Mouse (Mus musculus) layer of hippocampus, adult 8-10 months (tissue): Measurements from ENCODE around the gene Pclaf. TPM values are rescaled to one million over a fixed set of nuclear protein-coding genes. Genes with fewer than 3 reads are reported as not detected.
A peak's percentile ranks its signal among the peaks of the same experiment; 100 is the strongest.

Source experiments
- DNase-seq, 2 experiments: peaks; one replicate each; pipeline ENCODE4 v3.0.0; 2022; ENCODE audit warnings: low spot score in 2 of 2
- total RNA-seq, 4 experiments: library from RNA; stranded (reverse); gene quantifications; 2 replicates each; pipeline ENCODE4 v1.2.4; 2022

The Pclaf gene
- total RNA-seq, result under 1 TPM in 2 of 4 experiments, not detected in 2; 0.19 to 0.40 TPM

GRCm38 (mm10) chr9:65890143-65890628 is at the start of gene Pclaf:
Gene Pclaf (plus strand): TSS chr9:65890237.
- DNase-seq, result peak; percentile 29 to 34

- no peak for DNase-seq
These were observed 45.4 kb upstream of the Pclaf start for GRCm38 (mm10) chr9:65844421-65845165.

GRCm38 (mm10) chr9:65848154-65848553 is 41.9 kb upstream of the Pclaf start:
- DNase-seq, result no peak

GRCm38 (mm10) chr9:65850203-65850602 is 39.8 kb upstream of the Pclaf start:
- no peak for DNase-seq

GRCm38 (mm10) chr9:65859656-65860055 is 30.4 kb upstream of the Pclaf start:
- no peak for DNase-seq

GRCm38 (mm10) chr9:65884564-65885315 is 5.3 kb upstream of the Pclaf start:
- peak; percentile 79 to 85 for DNase-seq

- DNase-seq, result no peak
These were observed 1.1 kb downstream of the Pclaf start for GRCm38 (mm10) chr9:65891126-65891525.

- DNase-seq, result no peak
These were observed 6.9 kb downstream of the Pclaf start for GRCm38 (mm10) chr9:65896977-65897376.

GRCm38 (mm10) chr9:65902879-65903278 is 12.8 kb downstream of the Pclaf start:
- no peak for DNase-seq

- DNase-seq, result no peak
These were observed 13.4 kb downstream of the Pclaf start for GRCm38 (mm10) chr9:65903419-65903818.

GRCm38 (mm10) chr9:65908394-65909300 is 18.6 kb downstream of the Pclaf start, which contains the start of the genes Trip4 and Csnk1g1:
Gene Trip4 (minus strand): TSS chr9:65908794.
Gene Csnk1g1 (plus strand): TSS chr9:65908924.
- DNase-seq, result peak; percentile 95 to 97

- peak; percentile 40 to 41 for DNase-seq
These were observed 19.3 kb downstream of the Pclaf start for GRCm38 (mm10) chr9:65909301-65909801.

GRCm38 (mm10) chr9:65909837-65910236 is 19.8 kb downstream of the Pclaf start:
- no peak for DNase-seq

- no peak for DNase-seq
These were observed 23.9 kb downstream of the Pclaf start for GRCm38 (mm10) chr9:65913976-65914375.

GRCm38 (mm10) chr9:65917015-65917414 is 27.0 kb downstream of the Pclaf start:
- DNase-seq, result no peak

- no peak for DNase-seq
These were observed 38.4 kb downstream of the Pclaf start for GRCm38 (mm10) chr9:65928456-65928855.

- DNase-seq, result no peak
These were observed 39.8 kb downstream of the Pclaf start for GRCm38 (mm10) chr9:65929826-65930225.

GRCm38 (mm10) chr9:65937566-65937965 is 47.5 kb downstream of the Pclaf start:
- no peak for DNase-seq

- no peak for DNase-seq
These were observed 61.1 kb downstream of the Pclaf start for GRCm38 (mm10) chr9:65951082-65951587.
